Mouse (Mus musculus) E14TG2a.4 (cell line): ENCODE results near the gene Bpifb1.
"Not testable (repeated sequence)": the region's sequence is repeated elsewhere in the genome, so short reads cannot be mapped to it uniquely, and the experiment has no call there.

Source experiments
- H3K27me3 ChIP-seq: 2 replicates; pipeline ENCODE4 v1.6.1; 2014; ENCODE audit warnings: low read length, control low read depth; ENCODE audit not compliant: insufficient read depth
- H3K36me3 ChIP-seq: 2 replicates; pipeline ENCODE4 v1.6.1; 2014; ENCODE audit warnings: low read length, control low read depth; ENCODE audit not compliant: insufficient read depth
- H3K4me1 ChIP-seq: replicated peaks from 2 replicates; pipeline ENCODE4 v1.6.1; 2014; ENCODE audit warnings: low read depth, low read length, control low read depth
- H3K4me3 ChIP-seq: replicated peaks from 2 replicates; pipeline ENCODE4 v1.5.1; 2014; ENCODE audit warnings: mild to moderate bottlenecking, low read length
- H3K9me3 ChIP-seq: 2 replicates; pipeline ENCODE4 v1.6.1; 2014; ENCODE audit warnings: low read length, control low read depth
- CTCF ChIP-seq: conservative IDR thresholded peaks from 2 replicates; pipeline ENCODE4 v1.5.1; 2014; ENCODE audit warnings: low read length
- NANOG ChIP-seq: IDR thresholded peaks from 2 replicates; pipeline ENCODE4 v1.6.1; 2014; ENCODE audit warnings: borderline replicate concordance, low read length, mixed read lengths
- POU5F1 ChIP-seq: IDR thresholded peaks from 2 replicates; pipeline ENCODE4 v1.6.1; 2014; ENCODE audit warnings: low read length, borderline replicate concordance

Gene Bpifb1

DNA sequence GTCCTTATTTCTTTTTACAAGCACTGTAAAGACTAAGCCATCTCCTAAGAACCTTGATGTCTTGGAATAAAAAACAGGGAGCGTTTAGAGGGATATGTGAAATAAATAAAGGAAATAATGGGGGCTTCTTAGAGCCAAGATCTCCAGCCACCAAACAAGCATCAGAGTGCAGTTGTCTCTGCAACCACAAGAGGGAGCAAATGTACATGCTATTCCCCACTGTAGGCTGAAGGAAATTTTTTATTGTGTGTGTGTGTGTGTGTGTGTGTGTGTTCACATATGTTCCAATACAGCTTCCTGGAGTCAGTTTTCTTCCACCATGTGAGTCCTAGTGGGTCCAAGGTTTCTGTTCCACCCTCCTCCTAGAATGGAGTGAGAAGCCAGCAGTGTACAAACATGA, 17.3 kb upstream of the Bpifb1 start:
- Histone ChIP-seq H3K4me1 (peaks cover 7% of the 10 kb centered on the region), H3K4me3 (no peak overlapping the region), H3K9me3 (peaks cover 19% of the 10 kb centered on the region), H3K36me3 (no peaks in the 10 kb centered on the region), H3K27me3 (no peaks in the 10 kb centered on the region)
- TF ChIP-seq CTCF, result peak; percentile 26
- no peak for TF ChIP-seq POU5F1

DNA sequence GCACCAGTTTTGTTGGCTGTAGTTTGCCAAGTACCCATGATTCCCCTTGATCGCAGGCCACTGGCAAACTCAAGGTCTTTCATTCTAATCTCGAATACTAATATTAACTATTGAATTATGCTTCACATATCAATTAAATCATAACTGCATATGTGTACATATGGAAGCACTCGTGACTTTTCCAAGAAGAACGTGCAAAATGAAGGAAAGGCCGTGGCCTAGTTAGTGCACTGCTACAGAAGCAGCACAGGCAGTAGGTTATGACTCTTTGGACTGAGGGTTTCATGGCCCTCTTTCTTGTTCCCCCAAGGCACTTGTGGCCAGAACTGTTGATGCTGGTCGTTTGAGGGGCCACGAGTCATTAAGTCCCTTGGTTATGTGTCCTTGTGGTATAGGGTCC, 8.7 kb upstream of the Bpifb1 start:
- H3K4me1 ChIP-seq, H3K36me3 ChIP-seq, H3K9me3 ChIP-seq, H3K4me3 ChIP-seq, H3K27me3 ChIP-seq: not testable (repeated sequence)

GRCm38 (mm10) chr2:154183061-154183460, 7.6 kb upstream of the Bpifb1 start:
- not testable (repeated sequence) for H3K9me3 ChIP-seq, H3K4me1 ChIP-seq, H3K4me3 ChIP-seq, H3K36me3 ChIP-seq, H3K27me3 ChIP-seq

- H3K36me3 ChIP-seq, result no peaks in the 10 kb centered on the region
- H3K27me3 ChIP-seq, result no peaks in the 10 kb centered on the region; the same call in 1 of the 2 replicates
- no peak for TF ChIP-seq NANOG
- TF ChIP-seq CTCF, result no peak
- TF ChIP-seq POU5F1, result no peak
- H3K9me3 ChIP-seq, result no peaks in the 10 kb centered on the region
- H3K4me3 ChIP-seq, result no peak overlapping the region
- peaks cover 6% of the 10 kb centered on the region for H3K4me1 ChIP-seq
Measured at GRCm38 (mm10) chr2:154185319-154185718, 5.3 kb upstream of the Bpifb1 start.

GRCm38 (mm10) chr2:154185748-154186147, 4.9 kb upstream of the Bpifb1 start:
- H3K27me3 ChIP-seq, result no peaks in the 10 kb centered on the region; the same call in 1 of the 2 replicates
- H3K4me1 ChIP-seq, result peaks cover 6% of the 10 kb centered on the region
- H3K36me3 ChIP-seq, result no peaks in the 10 kb centered on the region
- H3K9me3 ChIP-seq, result no peaks in the 10 kb centered on the region
- TF ChIP-seq POU5F1 (no peak), CTCF (no peak), NANOG (no peak)
- no peak overlapping the region for H3K4me3 ChIP-seq

GRCm38 (mm10) chr2:154187468-154187867, 3.1 kb upstream of the Bpifb1 start:
- H3K36me3 ChIP-seq, result no peaks in the 10 kb centered on the region
- H3K4me3 ChIP-seq, result no peak overlapping the region
- H3K27me3 ChIP-seq, result no peaks in the 10 kb centered on the region; the same call in 1 of the 2 replicates
- TF ChIP-seq NANOG (no peak), CTCF (peak; percentile 45), POU5F1 (no peak)
- no peaks in the 10 kb centered on the region for H3K9me3 ChIP-seq
- H3K4me1 ChIP-seq, result peaks cover 6% of the 10 kb centered on the region

DNA sequence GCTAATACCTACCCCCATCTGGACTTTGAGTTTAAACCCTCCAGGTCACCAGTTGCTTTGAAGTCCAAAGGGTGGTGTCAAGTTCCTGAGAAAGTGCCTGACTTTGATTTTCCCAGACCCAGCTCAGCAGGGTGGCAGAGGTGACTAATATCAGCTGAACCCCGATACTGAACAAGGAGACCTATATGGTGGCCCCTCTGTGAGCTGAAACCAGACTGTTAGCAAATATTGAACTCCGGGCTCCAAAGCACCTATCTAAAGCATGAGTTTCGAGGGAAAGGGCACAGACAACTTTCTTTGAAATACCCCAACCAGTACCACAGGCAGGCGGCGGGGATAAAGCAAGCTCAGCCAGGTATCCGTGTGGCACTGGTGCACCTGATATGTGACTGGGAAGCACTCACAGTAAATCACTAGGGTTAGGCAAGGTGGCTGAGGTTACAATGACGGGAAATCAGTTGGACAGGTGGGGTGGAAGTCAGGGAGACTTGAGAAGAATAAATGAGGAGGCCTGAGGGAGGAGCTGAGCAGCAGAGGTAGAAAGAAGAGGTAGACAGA, 662 bp upstream of the Bpifb1 start:
- no peaks in the 10 kb centered on the region; the same call in 1 of the 2 replicates for H3K27me3 ChIP-seq
- TF ChIP-seq CTCF (no peak), NANOG (no peak), POU5F1 (no peak)
- no peaks in the 10 kb centered on the region for H3K36me3 ChIP-seq
- H3K4me3 ChIP-seq, result no peak overlapping the region
- H3K4me1 ChIP-seq, result no peaks in the 10 kb centered on the region; the same call in 1 of the 2 replicates
- H3K9me3 ChIP-seq, result no peaks in the 10 kb centered on the region

DNA sequence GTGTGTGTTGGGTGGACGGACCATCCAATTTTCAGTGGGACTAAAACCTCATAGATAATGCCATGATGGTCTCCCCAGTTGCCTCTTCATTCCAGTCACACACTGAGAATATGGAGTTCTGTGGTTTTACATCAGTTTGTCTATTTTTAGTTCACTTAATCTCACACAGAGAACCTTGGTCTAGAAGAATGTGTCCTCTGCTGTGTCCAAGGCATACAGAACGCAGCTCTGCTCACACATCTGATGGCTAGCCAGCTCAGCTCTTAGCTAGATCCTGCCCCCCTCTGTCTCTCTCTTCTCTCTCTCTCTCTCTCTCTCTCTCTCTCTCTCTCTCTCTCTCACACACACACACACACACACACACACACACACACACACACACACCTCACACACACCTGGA, 1.5 kb downstream of the Bpifb1 start:
- no peak for TF ChIP-seq NANOG
- no peak for TF ChIP-seq CTCF
- no peak for TF ChIP-seq POU5F1
- H3K36me3 ChIP-seq, result no peaks in the 10 kb centered on the region
- H3K9me3 ChIP-seq, result no peaks in the 10 kb centered on the region
- H3K27me3 ChIP-seq, result no peaks in the 10 kb centered on the region; the same call in 1 of the 2 replicates
- H3K4me3 ChIP-seq, result no peak overlapping the region
- no peaks in the 10 kb centered on the region; the same call in 1 of the 2 replicates for H3K4me1 ChIP-seq

DNA sequence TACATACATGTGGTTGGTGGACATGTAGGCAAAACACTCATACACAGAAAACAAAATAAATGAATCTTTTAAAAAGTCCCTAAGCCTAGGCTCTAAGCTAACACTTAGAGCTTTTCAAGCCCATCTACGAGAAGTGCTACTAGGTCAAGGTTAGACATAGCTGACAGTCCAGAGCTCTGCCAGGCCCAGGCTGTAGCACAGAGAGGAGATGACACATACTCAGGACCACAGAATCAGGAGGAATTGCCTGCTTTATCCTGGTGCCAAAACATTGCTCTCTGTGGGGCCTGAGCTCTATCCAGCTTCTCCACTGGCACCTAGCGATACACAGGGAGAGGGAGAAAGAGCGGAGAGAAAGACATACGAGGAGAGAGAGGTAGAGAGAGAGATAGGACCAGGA, 2.5 kb downstream of the Bpifb1 start:
- H3K9me3 ChIP-seq, result no peaks in the 10 kb centered on the region
- TF ChIP-seq NANOG (no peak), CTCF (no peak), POU5F1 (no peak)
- no peaks in the 10 kb centered on the region; the same call in 1 of the 2 replicates for H3K4me1 ChIP-seq
- no peak overlapping the region for H3K4me3 ChIP-seq
- no peaks in the 10 kb centered on the region; the same call in 1 of the 2 replicates for H3K27me3 ChIP-seq
- H3K36me3 ChIP-seq, result no peaks in the 10 kb centered on the region
